Mouse (Mus musculus) brain, embryonic 18.5 days (tissue): Measurements from ENCODE around the gene Nisch.

Source experiments
- DNase-seq: peaks from one replicate; pipeline ENCODE4 v3.0.0-alpha.2; 2012; ENCODE audit warnings: low read depth, low spot score

The Nisch gene

DNA sequence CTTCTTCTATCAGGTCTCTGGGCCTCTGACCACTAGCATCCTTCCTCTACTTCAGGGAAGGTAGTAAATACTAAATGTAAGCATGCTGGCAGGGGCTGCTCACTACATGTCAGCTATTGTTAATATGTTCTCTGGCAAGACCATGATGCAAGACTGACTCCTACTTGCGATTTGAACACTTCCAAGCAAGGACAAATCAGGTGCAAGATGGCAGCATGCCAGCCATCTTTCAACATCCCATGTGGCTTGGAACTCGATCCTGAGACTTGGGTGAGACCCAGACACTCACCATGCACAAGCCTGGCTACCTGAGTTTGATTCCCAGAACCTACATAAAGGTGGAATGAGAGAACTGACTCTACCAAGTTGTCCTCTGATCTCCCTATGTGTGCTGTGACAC is 24.8 kb downstream of the Nisch start:
- DNase-seq, result no peak

DNA sequence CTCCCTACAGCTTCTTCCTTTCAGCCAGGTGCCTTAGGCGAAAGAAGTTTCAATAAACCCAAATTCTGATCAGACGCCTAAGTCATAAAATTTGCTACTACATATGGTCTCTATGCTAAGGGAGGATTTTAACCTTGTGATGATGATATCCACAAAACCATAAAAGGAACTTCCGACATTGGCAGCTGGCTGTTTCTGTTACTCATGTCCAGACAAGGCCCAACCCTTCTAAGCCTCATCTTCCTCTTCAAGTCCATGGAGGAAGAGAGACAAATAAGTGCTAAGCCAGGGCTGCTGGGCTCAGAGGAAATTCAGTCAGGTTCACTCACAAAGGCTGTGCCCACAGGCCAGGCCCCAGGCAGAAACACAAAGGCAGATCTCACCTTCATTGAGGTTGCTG is 27.4 kb downstream of the Nisch start:
- no peak for DNase-seq

GRCm38 (mm10) chr14:31188771-31189181 is 28.0 kb downstream of the Nisch start:
- DNase-seq, result no peak

- no peak for DNase-seq
Observed at GRCm38 (mm10) chr14:31186656-31187055, 30.1 kb downstream of the Nisch start.

GRCm38 (mm10) chr14:31184195-31184594 is 32.6 kb downstream of the Nisch start:
- no peak for DNase-seq

DNA sequence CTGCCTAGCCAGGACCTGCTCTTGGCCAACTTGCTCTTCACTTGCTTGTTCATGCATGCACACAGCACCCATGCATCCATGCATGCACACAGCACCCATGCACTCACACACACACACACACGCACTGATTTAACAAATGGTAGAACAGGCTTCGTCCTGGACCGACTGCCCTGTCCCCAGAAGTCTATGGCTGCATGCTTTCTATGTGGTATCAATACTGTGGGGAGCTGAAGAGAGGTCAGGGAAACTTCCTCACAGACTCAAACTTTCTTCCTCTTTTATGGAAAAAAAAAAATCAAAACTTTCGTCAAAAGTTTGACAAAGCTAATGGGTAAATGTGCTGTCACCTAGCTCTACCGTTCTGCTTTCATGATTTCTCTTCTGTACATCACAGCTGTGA is 33.2 kb downstream of the Nisch start:
- DNase-seq, result no peak

GRCm38 (mm10) chr14:31182786-31183290 is 33.9 kb downstream of the Nisch start:
- DNase-seq, result no peak

DNA sequence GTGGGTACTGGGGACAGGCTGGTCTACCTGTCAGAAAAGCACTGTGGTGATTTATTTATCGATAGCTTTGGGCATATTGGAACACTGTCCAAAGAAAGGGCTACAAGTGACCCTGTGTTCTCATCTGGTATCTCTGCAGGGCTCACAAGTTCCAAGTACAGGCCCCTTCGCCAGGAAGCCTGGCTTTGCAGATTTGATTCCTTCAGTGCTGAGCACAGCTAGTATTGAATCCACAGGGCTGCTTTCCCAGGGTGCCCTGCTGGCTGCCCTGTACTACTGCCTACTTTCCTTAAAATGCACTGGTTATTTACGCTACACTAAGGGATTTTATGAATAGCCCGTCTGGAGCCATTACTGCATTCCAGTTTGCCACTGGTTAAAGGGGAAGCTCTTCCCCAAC is 35.2 kb downstream of the Nisch start:
- no peak for DNase-seq

DNA sequence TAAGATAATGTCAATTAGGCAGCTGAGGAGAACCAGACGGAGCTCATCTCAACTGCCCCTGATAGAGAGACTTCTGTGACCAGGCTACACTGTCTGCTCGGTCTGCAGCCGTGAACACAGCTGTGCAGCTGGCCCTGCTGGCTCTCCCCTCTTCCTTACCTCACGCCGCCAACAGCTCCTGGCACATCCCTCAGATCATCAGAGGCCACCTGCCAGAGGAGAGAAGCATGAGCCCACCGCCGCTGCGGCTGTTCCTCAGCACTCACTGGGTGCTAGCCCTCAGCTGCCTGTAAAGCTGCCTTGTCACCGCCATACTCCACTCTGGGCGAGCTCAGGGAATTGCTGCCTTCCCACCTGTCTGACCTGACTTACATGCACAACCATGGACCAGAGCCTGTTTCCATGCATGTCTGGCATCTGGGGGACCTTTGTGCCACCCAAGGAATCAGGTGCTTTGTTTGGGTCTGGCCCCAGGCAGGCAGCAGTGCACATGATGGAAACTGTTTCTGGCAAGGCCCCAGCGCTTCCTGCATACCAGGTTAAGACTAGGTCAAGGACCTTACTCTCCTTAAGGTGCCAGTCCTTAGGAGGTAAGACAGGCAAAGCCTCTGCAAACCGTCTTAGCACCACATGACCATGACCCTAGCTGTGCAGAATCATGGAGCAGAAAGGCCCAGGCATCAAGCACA is 36.9 kb downstream of the Nisch start:
- DNase-seq, result no peak

GRCm38 (mm10) chr14:31177715-31178114 is 39.0 kb downstream of the Nisch start:
- DNase-seq, result no peak

DNA sequence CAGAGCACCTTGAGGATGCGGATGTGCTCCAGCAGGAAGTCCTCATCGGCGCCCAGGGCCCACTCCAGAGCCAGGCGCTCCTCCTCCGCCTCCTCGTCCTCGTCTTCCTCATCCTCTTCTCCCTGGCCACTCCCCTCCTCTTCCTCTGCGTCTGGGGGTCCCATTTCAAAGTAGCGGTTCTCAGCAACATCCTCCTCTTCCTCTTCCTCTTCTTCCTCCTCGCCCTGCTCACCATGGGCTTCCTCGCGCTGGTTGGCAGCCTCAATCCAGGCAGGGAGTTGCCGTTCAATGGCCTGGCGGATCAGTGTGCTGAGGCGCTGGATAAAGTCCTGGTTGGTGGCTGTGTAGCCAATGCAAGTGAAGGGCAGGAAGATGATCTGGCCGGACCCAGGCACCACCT is 39.5 kb downstream of the Nisch start:
- DNase-seq, result no peak

DNA sequence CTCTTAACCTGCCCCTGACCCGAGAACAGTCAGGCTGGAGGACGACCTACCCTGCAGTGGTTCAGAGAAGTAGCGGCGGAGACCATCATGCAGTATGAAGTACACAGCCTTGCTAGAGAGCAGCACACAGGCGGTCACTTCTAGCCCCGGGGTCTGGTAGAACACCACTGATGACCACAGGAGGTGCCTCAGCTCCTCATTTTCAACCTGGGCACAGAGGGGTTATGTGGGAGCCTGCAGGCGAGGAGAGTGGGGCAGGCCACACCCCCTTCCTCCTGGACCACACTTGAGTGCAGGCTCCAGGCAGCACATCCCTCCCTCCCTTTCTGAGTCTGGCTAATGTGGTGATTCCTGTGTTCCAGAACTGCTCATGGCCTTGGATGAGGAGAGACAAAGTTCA is 43.2 kb downstream of the Nisch start:
- DNase-seq, result no peak

DNA sequence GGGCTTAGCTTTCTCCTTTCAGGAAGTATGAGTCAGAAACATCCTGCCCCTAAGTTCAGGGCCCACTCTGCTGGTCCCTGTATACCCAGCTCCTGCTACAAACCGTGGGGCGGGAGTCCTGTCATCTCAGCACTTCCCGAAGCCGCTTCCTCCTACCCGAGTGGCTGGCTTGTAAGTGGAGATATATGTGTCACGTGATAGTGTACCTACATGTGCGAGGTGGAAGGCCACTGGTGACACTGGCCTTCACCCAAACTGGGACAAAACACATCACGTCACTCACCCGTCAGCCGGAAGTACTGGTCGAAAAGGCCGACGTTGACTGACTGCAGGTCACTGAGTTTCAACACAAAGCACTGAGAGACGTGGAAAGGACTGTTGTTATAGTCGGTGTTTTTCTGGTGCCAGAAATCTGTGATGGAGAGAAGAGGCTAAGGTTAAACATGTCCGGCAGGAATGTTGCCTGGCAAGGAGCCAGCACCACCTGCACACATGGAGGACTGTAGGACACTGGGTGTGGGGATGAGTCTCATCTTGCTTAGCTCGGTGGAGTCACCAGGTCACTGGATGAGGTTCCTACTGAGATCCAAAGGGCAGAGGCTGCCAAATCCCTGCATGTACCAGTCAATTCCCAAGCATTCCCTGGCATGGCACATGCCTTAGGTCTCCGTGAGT is 43.8 kb downstream of the Nisch start:
- DNase-seq, result no peak

DNA sequence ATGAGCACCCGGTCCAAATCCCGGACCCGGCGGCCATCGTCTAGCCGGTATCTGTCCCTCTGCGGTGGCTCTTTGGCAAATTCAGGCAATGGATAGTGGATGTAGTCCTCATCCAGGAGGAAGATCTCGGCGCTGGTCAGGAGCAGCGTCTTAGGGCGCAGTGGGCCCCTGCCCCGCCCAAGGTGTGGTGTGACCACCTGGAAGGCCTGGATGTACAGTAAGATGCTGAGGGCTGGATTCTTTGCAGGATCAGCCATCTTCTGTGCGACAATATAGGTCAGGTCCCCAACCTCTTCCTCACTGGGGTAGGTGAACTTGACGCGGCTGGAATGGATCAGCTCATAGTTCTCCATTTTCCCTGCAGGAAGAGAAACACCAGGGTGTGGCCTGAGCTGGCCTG is 44.9 kb downstream of the Nisch start:
- no peak for DNase-seq

DNA sequence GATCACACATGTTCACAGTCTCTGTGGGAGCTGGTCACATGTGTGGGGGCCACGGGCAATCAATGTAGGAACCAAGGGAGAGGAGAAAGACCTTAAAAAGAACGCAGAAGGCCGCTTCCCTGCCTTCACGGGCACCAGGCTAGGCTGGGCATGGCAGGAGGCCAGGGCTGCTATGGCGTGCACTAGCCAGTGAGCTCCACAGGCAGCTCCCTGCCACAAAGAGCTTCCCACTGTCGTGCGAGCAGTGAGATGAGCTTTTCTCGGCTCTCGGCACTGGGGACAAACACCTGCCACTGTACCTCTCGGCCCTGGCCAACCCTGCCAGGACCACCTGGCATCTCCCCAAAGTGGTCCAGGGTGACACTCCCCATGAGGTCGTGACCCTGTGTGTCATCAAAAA is 45.4 kb downstream of the Nisch start:
- no peak for DNase-seq

GRCm38 (mm10) chr14:31170963-31171362 is 45.8 kb downstream of the Nisch start:
- no peak for DNase-seq

DNA sequence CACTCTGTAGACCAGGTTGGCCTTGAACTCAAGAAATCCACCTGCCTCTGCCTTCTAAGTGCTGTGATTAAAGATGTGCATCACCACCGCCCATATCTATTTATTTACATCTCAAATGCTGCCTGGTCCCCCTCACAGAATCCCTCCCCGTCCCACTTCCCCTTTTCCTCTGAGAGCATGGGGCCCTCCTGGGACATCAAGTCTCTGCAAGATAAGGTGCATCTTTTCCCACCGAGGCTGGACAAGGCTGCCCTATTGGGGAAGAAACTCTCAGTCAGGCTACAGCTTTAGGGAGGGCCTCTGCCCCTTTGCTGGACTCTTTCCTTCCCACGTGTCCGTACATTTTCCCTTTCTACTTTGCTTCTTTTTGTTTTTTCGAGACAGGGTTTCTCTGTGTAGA is 47.2 kb downstream of the Nisch start:
- no peak for DNase-seq

DNA sequence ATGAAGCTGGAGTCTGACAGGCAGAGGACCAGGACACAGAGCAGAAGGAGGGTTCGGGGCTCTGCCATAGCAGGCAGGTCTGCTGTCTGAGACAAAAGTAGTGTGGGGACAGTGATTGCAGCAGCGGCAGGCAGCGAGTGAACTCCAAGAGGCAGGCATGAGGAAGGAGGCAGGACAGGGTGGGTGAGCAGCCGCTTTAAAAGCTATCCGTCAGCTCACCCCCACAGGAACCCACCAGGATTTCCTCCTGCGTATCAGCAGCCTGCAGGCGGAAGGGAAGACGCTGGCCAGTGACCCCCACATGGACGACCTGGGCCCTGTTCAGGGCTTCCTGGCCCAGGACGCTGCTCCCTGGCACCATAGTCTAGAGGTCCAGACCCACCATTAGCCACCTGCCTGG is 48.3 kb downstream of the Nisch start, which contains the start of gene Stab1:
TSS of gene Stab1 (minus strand) at position 217 of the 400 bp plus-strand sequence.
- no peak for DNase-seq

GRCm38 (mm10) chr14:31166827-31167226 is 49.9 kb downstream of the Nisch start:
- no peak for DNase-seq

GRCm38 (mm10) chr14:31165991-31166630 is 50.6 kb downstream of the Nisch start:
- DNase-seq, result no peak

- no peak for DNase-seq
Observed at GRCm38 (mm10) chr14:31165458-31165857, 51.3 kb downstream of the Nisch start.

DNA sequence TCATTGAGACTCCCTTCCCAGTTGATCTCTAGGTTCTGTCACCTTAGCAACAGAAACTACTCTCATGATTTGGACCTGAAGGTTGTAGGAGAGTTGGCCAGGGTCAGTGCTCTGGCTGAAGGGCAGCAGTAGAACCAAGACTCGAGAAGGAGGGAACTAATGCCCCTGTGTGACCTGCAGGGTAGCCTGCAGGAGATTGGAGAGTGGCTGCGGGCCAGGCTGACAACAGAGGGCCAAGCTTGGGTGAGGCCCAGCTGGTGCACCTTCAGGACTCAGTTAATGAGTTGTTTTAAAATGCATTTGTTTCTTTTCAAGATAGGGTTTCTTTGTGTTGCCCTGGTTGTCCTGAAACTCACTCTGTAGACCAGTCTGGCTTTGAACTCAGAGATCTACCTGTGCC is 51.7 kb downstream of the Nisch start:
- DNase-seq, result no peak

DNA sequence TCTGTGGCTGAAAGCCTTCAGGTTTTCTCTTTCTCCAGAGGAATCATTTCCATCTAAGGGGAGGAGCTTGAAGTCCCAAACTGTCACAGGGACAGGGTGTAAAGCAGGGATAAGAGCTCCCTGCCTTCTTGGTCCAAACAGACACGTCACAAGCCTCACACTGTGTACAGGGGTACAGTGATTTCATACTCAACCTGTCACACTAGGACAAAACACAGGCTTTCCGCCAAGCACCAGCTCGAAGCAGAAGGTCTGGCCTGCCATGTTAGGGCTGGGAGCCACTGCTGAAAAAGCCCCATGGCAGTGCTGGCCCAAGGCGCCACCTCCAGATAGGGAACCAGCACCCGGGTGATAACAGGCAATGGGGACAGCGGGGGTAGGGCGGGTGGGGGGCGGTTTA is 52.7 kb downstream of the Nisch start:
- no peak for DNase-seq
